Mouse (Mus musculus): ENCODE measurements around the gene Napsa. TPM values are rescaled to one million over a fixed set of nuclear protein-coding genes. Genes with fewer than 3 reads are reported as not detected.

The Napsa gene
- polyA plus RNA-seq, 1 experiment from 2014 or later = 1.2 TPM

GRCm38 (mm10) chr7:44557629-44558028 lies 14.6 kb upstream of the Napsa start:
- 85% methylated on average over 2 of the region's 2 CpGs for WGBS
- ATAC-seq (ENCODE audit: low read depth) = no peak

GRCm38 (mm10) chr7:44560435-44561400 lies 11.5 kb upstream of the Napsa start:
- H3K4me2 ChIP-seq = no peak overlapping the region
- WGBS = 55% methylated on average over 18 of the region's 18 CpGs
- no peaks in the 10 kb centered on the region for H3K9me3 ChIP-seq
- peak; percentile 67 for ATAC-seq (ENCODE audit: low read depth)
- 0 out of 2 replicates have a peak overlapping the region, but pooled peaks have one; percentile 22 for H3K9ac ChIP-seq
- peaks cover 19% of the 10 kb centered on the region for H3K27me3 ChIP-seq
- no peak overlapping the region for H3K4me3 ChIP-seq
- H3K36me3 ChIP-seq = no peaks in the 10 kb centered on the region
- H3K4me1 ChIP-seq (replicated peaks) = no peaks in the 10 kb centered on the region
- no peak overlapping the region for H3K27ac ChIP-seq (replicated peaks)

More at GRCm38 (mm10) chr7:44557629-44558028, 14.6 kb upstream of the Napsa start:
- H3K9me3 ChIP-seq = no peaks in the 10 kb centered on the region
- no peaks in the 10 kb centered on the region for H3K36me3 ChIP-seq
- no peak overlapping the region for H3K4me2 ChIP-seq
- no peak overlapping the region for H3K9ac ChIP-seq
- peaks cover 11% of the 10 kb centered on the region for H3K4me1 ChIP-seq (replicated peaks)
- no peak overlapping the region for H3K4me3 ChIP-seq
- peaks cover 12% of the 10 kb centered on the region; the same call in 1 of the 2 replicates for H3K27me3 ChIP-seq
- no peak overlapping the region for H3K27ac ChIP-seq (replicated peaks)

GRCm38 (mm10) chr7:44563284-44563683 lies 8.9 kb upstream of the Napsa start:
- Histone ChIP-seq H3K36me3 (no peaks in the 10 kb centered on the region), H3K4me2 (no peak overlapping the region), H3K27ac (replicated peaks) (no peak overlapping the region), H3K4me3 (no peak overlapping the region), H3K9me3 (no peaks in the 10 kb centered on the region), H3K27me3 (peaks cover 9% of the 10 kb centered on the region), H3K4me1 (replicated peaks) (no peaks in the 10 kb centered on the region), H3K9ac (no peak overlapping the region)
- no peak for ATAC-seq (ENCODE audit: low read depth)
- 50% methylated on average over 8 of the region's 8 CpGs for WGBS

GRCm38 (mm10) chr7:44564486-44564885 lies 7.7 kb upstream of the Napsa start:
- 87% methylated on average over 10 of the region's 10 CpGs for WGBS
- no peak for ATAC-seq (ENCODE audit: low read depth)
- Histone ChIP-seq H3K36me3 (no peaks in the 10 kb centered on the region), H3K9me3 (no peaks in the 10 kb centered on the region), H3K27ac (replicated peaks) (no peak overlapping the region), H3K4me1 (replicated peaks) (no peaks in the 10 kb centered on the region), H3K4me2 (no peak overlapping the region), H3K9ac (no peak overlapping the region), H3K27me3 (peaks cover 9% of the 10 kb centered on the region), H3K4me3 (no peak overlapping the region)

- Histone ChIP-seq H3K36me3 (no peaks in the 10 kb centered on the region), H3K4me1 (replicated peaks) (no peaks in the 10 kb centered on the region), H3K4me2 (no peak overlapping the region), H3K9me3 (no peaks in the 10 kb centered on the region), H3K27ac (replicated peaks) (no peak overlapping the region), H3K9ac (no peak overlapping the region), H3K4me3 (no peak overlapping the region), H3K27me3 (peaks cover 9% of the 10 kb centered on the region)
- ATAC-seq (ENCODE audit: low read depth) = no peak
- WGBS = 73% methylated on average over 6 of the region's 6 CpGs
Measured at GRCm38 (mm10) chr7:44565414-44565813, 6.8 kb upstream of the Napsa start.

GRCm38 (mm10) chr7:44568803-44569202 lies 3.4 kb upstream of the Napsa start:
- WGBS = 78% methylated on average over 9 of the region's 9 CpGs

GRCm38 (mm10) chr7:44570989-44571388 lies 1.2 kb upstream of the Napsa start:
- H3K27me3 ChIP-seq = peaks cover 3% of the 10 kb centered on the region; the same call in 1 of the 2 replicates
- WGBS = 80% methylated on average over 6 of the region's 6 CpGs
- ATAC-seq (ENCODE audit: low read depth) = no peak
- no peaks in the 10 kb centered on the region for H3K9me3 ChIP-seq
- no peak overlapping the region for H3K4me3 ChIP-seq
- no peaks in the 10 kb centered on the region for H3K36me3 ChIP-seq
- no peak overlapping the region for H3K9ac ChIP-seq
- H3K4me2 ChIP-seq = no peak overlapping the region
- H3K4me1 ChIP-seq (replicated peaks) = no peaks in the 10 kb centered on the region
- no peak overlapping the region for H3K27ac ChIP-seq (replicated peaks)

More at GRCm38 (mm10) chr7:44568803-44569202, 3.4 kb upstream of the Napsa start:
- no peak overlapping the region for H3K4me2 ChIP-seq
- H3K4me3 ChIP-seq = no peak overlapping the region
- peaks cover 3% of the 10 kb centered on the region; the same call in 1 of the 2 replicates for H3K27me3 ChIP-seq
- H3K27ac ChIP-seq (replicated peaks) = no peak overlapping the region
- H3K9me3 ChIP-seq = no peaks in the 10 kb centered on the region
- H3K9ac ChIP-seq = no peak overlapping the region
- ATAC-seq (ENCODE audit: low read depth) = no peak
- no peaks in the 10 kb centered on the region for H3K4me1 ChIP-seq (replicated peaks)
- no peaks in the 10 kb centered on the region for H3K36me3 ChIP-seq

GRCm38 (mm10) chr7:44571811-44572210 lies 369 bp upstream of the Napsa start:
- Histone ChIP-seq H3K36me3 (no peaks in the 10 kb centered on the region), H3K27ac (replicated peaks) (no peak overlapping the region), H3K4me3 (no peak overlapping the region), H3K27me3 (peaks cover 3% of the 10 kb centered on the region; the same call in 1 of the 2 replicates), H3K4me2 (no peak overlapping the region), H3K9me3 (no peaks in the 10 kb centered on the region), H3K4me1 (replicated peaks) (no peaks in the 10 kb centered on the region), H3K9ac (no peak overlapping the region)
- 56% methylated on average over 4 of the region's 4 CpGs for WGBS
- ATAC-seq (ENCODE audit: low read depth) = no peak

- 82% methylated on average over 5 of the region's 5 CpGs for WGBS
- Histone ChIP-seq H3K9me3 (no peaks in the 10 kb centered on the region), H3K9ac (no peak overlapping the region), H3K36me3 (no peaks in the 10 kb centered on the region), H3K27me3 (no peaks in the 10 kb centered on the region), H3K4me1 (replicated peaks) (no peaks in the 10 kb centered on the region), H3K4me3 (no peak overlapping the region), H3K4me2 (no peak overlapping the region), H3K27ac (replicated peaks) (no peak overlapping the region)
- ATAC-seq (ENCODE audit: low read depth) = no peak
Measured at GRCm38 (mm10) chr7:44572956-44573484, 840 bp downstream of the Napsa start.

- Histone ChIP-seq H3K4me2 (no peak overlapping the region), H3K4me1 (replicated peaks) (no peaks in the 10 kb centered on the region), H3K9ac (no peak overlapping the region), H3K36me3 (no peaks in the 10 kb centered on the region), H3K27ac (replicated peaks) (no peak overlapping the region), H3K4me3 (no peak overlapping the region), H3K27me3 (no peaks in the 10 kb centered on the region), H3K9me3 (0 out of 2 replicates have a peak, but pooled peaks cover 9% of the 10 kb centered on the region)
- no peak for ATAC-seq (ENCODE audit: low read depth)
- 42% methylated on average over 5 of the region's 5 CpGs for WGBS
Measured at GRCm38 (mm10) chr7:44576333-44576844, 4.2 kb downstream of the Napsa start.

GRCm38 (mm10) chr7:44581637-44582036 lies 9.5 kb downstream of the Napsa start:
- Histone ChIP-seq H3K4me3 (no peak overlapping the region), H3K9me3 (0 out of 2 replicates have a peak, but pooled peaks cover 9% of the 10 kb centered on the region), H3K4me1 (replicated peaks) (peaks cover 4% of the 10 kb centered on the region; the same call in 1 of the 2 replicates), H3K4me2 (no peak overlapping the region), H3K27me3 (peaks cover 3% of the 10 kb centered on the region; the same call in 1 of the 2 replicates), H3K27ac (replicated peaks) (no peak overlapping the region), H3K36me3 (no peaks in the 10 kb centered on the region), H3K9ac (no peak overlapping the region)
- WGBS = 77% methylated on average over 6 of the region's 6 CpGs
- ATAC-seq (ENCODE audit: low read depth) = no peak

GRCm38 (mm10) chr7:44582709-44583108 lies 10.5 kb downstream of the Napsa start:
- no peak for ATAC-seq (ENCODE audit: low read depth)

More at GRCm38 (mm10) chr7:44582709-44583108, 10.5 kb downstream of the Napsa start:
- 79% methylated on average over 5 of the region's 5 CpGs for WGBS
- Histone ChIP-seq H3K4me1 (replicated peaks) (peaks cover 11% of the 10 kb centered on the region), H3K36me3 (no peaks in the 10 kb centered on the region), H3K4me3 (no peak overlapping the region), H3K9ac (no peak overlapping the region), H3K4me2 (no peak overlapping the region), H3K9me3 (0 out of 2 replicates have a peak, but pooled peaks cover 9% of the 10 kb centered on the region), H3K27me3 (peaks cover 11% of the 10 kb centered on the region), H3K27ac (replicated peaks) (no peak overlapping the region)
